Mouse (Mus musculus) neutrophil, adult 83 days (primary cell): ENCODE results near the gene Tmem59l. TPM values are rescaled to one million over a fixed set of nuclear protein-coding genes. Genes with fewer than 3 reads are reported as not detected.

Experiments used
- total RNA-seq, 2 experiments: library from RNA; stranded (reverse); gene quantifications; one replicate each; pipeline ENCODE4 v1.2.4; 2023

Gene Tmem59l
- total RNA-seq: not detected

DNA sequence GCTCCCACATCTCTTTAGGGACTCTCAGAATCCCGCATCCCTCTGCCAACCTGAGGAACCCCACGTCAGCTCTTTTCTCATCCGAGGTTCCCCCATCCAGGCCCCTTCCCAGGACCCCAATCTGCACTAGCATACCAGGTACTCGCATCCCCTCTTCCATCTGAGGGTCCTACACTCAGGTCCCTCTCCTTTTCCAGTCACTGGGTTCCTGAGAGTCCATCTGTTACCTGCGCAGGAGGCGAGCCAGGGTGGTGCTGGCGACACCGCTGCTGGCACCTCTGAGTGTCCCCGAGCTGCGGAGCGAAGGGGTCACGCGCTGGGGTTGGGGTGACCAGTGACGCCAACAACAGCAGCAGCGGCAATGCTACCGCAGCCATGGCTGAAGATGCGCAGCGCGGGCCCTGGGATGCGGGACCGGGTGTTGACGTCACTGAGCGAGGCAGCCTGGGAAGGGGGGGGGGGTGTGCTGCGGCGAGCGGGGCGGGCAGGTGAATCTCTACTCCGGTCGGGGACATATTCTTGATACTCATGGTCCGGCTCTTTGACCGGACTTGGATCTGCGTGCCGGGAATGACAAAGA, at the start of gene Tmem59l:
Tmem59l (minus strand) TSS at position 418 of the 580 bp plus-strand sequence.

DNA sequence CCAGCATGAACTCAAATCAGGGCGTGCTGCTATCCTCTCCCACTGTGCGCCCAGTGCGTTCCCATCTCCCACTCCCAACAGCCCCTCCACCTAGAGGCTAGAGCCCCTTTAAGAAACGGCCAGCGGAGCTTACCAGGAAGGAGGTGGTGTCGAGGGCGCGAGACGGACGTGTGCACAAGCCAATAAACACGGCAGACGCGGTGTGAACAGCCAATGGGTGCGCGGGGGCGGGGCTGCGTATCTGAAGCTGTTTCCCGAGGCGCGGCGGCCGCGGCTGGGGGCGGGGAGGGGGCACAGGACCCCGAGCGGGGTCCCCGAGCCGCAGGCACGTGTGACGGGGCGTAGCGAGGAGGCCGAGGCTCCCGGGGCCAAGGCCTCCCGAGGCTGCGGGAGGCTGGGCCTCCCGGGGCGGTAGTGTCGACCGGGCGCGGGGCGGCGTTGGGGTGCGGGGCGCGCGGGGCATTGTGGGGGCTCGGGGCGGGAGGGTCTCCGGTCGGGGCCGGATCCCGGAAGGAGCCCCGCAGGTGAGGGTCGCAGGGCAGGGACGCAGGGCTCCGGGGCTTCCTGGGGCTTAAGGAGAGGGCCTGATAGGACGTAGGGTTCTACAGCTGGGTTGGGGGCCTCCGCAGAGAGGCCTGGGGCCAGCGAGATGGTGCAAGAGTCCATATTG, 40.5 kb upstream of the Tmem59l start, which contains the start of the genes Fkbp8 and Kxd1:
Fkbp8 (plus strand) TSS at position 213 of the 670 bp plus-strand sequence.
Kxd1 (minus strand) TSS at position 445 of the 670 bp plus-strand sequence.

GRCm38 (mm10) chr8:70510228-70510915, 23.2 kb upstream of the Tmem59l start, which contains the start of gene Uba52:
Gene Uba52, minus strand, starts transcription at chr8:70510801.

GRCm38 (mm10) chr8:70506328-70507026, 19.3 kb upstream of the Tmem59l start, which contains the start of gene Rex1bd:
Gene Rex1bd, minus strand, starts transcription at chr8:70506752.

DNA sequence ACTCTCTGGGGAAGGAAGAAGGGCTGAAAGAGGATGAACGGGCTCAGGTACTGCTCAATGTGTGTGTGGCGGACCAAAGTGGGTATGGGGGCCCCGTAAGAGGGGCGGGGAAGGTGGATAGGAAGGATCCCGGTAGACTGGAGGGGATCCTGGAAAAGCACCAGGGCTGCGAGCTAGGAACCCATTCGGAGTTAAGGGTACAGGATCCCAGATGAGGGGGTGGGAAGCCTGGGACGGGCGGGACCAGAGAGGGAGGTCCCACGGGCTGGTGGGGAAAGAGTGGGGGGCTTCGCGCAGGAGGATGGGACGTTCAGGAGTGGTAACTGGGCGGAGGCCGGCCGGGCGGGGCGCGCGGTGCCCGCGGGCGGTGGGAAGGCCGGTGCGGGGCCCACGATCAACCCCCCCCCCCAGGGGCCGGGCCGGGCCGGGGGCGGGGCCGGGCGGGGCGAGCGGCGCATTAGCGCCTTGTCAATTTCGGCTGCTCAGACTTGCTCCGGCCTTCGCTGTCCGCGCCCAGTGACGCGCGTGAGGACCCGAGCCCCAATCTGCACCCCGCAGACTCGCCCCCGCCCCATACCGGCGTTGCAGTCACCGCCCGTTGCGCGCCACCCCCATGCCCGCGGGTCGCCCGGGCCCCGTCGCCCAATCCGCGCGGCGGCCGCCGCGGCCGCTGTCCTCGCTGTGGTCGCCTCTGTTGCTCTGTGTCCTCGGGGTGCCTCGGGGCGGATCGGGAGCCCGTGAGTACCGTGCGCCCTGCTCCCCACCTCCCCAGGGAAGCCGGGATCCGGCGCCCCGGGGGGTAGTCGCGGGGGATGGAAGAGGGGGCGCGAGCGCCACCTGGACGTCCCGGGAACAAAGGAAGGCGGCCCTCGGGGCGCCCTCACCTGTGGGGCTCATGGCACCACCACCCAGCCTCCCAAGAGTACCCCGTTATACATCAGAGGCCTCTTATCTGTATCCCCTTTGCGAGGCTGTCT, 5.8 kb upstream of the Tmem59l start, which contains the start of gene Crlf1:
Crlf1 (plus strand) TSS at position 495 of the 977 bp plus-strand sequence.

GRCm38 (mm10) chr8:70476333-70477268, 10.6 kb downstream of the Tmem59l start, which contains the start of gene Klhl26:
Gene Klhl26, minus strand, starts transcription at chr8:70476968.

DNA sequence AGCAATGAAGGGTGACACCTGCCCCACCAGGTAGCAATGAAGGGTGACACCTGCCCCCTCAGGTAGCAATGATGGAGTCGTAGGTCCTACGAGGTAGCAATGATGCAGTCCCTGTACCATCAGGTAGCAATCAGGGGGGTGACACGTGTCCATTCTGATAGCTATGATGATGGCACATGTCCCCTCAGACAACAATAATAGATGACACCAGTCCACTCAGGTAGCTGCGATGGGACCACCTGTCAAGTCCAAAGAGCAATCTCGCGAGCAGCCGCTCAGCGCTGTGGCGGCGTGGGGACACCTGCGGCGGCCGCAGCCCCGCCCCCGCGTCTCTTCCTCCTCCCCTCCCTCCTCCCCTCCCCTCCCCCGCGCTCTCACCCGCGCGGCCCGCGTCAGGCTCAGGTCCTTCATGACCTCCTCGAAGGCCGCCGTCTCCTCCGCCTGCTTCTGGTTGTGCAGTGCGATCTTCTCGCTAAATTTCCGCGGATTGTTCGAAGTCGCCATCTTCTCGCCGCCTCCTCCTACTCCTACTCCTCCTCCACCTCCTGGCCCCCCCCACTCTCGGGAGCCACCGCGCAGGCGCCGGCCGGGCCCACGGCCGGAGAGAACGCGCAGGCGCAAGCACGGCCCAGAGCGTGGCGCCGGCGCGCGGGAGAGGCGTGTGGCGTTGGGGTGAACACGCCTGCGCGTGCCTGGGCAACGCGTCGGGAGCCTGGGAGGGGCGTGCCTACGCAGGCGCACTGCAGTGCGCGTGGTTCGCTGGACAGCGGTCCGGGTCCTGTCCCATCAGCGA, 47.9 kb downstream of the Tmem59l start, which contains the start of gene Crtc1:
Crtc1 (minus strand) TSS at position 525 of the 793 bp plus-strand sequence.

Other genes starting within 250 kb of the Tmem59l start
- 1 to 10 TPM; 8.2 to 9.1 TPM for gene Homer3, start 204.5 kb downstream of the Tmem59l start, total RNA-seq
- gene Ddx49, start 184.9 kb downstream of the Tmem59l start, total RNA-seq: 10 to 100 TPM; 22.3 to 27.9 TPM
- 100 to 1,000 TPM; 114 to 123 TPM for gene Cope, start 184.8 kb downstream of the Tmem59l start, total RNA-seq
- not detected for gene Cers1, start 171.6 kb downstream of the Tmem59l start, total RNA-seq
- gene Gdf1, start 157.5 kb downstream of the Tmem59l start, total RNA-seq: not detected
- gene Upf1, start 134.1 kb downstream of the Tmem59l start, total RNA-seq: 10 to 100 TPM; 58.6 to 59.2 TPM
- gene Comp, start 113.8 kb downstream of the Tmem59l start, total RNA-seq: under 1 TPM; 0.13 to 0.26 TPM
- 1 to 10 TPM; 3.9 to 6.9 TPM for gene Crtc1, start 47.8 kb downstream of the Tmem59l start, total RNA-seq
- 1 to 10 TPM; 4.0 to 4.1 TPM for gene Klhl26, start 10.4 kb downstream of the Tmem59l start, total RNA-seq
- gene Crlf1, start 5.8 kb upstream of the Tmem59l start, total RNA-seq: not detected
- 10 to 100 TPM; 38.6 to 39.3 TPM for gene Rex1bd, start 19.4 kb upstream of the Tmem59l start, total RNA-seq
- 1,000 to 10,000 TPM; 1,032 to 1,222 TPM for gene Uba52, start 23.4 kb upstream of the Tmem59l start, total RNA-seq
- gene Fkbp8, start 40.4 kb upstream of the Tmem59l start, total RNA-seq: 100 to 1,000 TPM; 181 to 184 TPM
- gene Kxd1, start 40.6 kb upstream of the Tmem59l start, total RNA-seq: 10 to 100 TPM; 38.1 to 38.4 TPM
- gene Ell, start 52.1 kb upstream of the Tmem59l start, total RNA-seq: 10 to 100 TPM; 32.2 to 37.9 TPM
- 10 to 100 TPM; 29.5 to 40.1 TPM for gene Isyna1, start 107.0 kb upstream of the Tmem59l start, total RNA-seq
- gene Ssbp4, start 121.5 kb upstream of the Tmem59l start, total RNA-seq: 10 to 100 TPM; 60.1 to 77.7 TPM
- gene Lrrc25, start 128.8 kb upstream of the Tmem59l start, total RNA-seq: 10 to 100 TPM; 65.7 to 79.1 TPM
- gene Gdf15, start 145.1 kb upstream of the Tmem59l start, total RNA-seq: under 1 TPM; 0.49 to 0.90 TPM
- gene Pgpep1, start 173.0 kb upstream of the Tmem59l start, total RNA-seq: 1 to 10 TPM; 3.6 to 5.1 TPM
- 10 to 100 TPM; 40.7 to 61.6 TPM for gene Lsm4, start 185.9 kb upstream of the Tmem59l start, total RNA-seq
- 1,000 to 10,000 TPM in 1 of 2 experiments, 100 to 1,000 TPM in 1; 926 to 1,259 TPM for gene Jund, start 211.6 kb upstream of the Tmem59l start, total RNA-seq
- 1 to 10 TPM; 7.5 to 9.1 TPM for gene Iqcn, start 216.1 kb upstream of the Tmem59l start, total RNA-seq
- under 1 TPM in 1 of 2 experiments, not detected in 1; 0.64 TPM for gene Gm3336, start 231.2 kb upstream of the Tmem59l start, total RNA-seq
- gene Pde4c, start 236.4 kb upstream of the Tmem59l start, total RNA-seq: under 1 TPM; 0.31 to 0.50 TPM